Mouse (Mus musculus): ENCODE results near the gene Foxm1.

The Foxm1 gene

DNA sequence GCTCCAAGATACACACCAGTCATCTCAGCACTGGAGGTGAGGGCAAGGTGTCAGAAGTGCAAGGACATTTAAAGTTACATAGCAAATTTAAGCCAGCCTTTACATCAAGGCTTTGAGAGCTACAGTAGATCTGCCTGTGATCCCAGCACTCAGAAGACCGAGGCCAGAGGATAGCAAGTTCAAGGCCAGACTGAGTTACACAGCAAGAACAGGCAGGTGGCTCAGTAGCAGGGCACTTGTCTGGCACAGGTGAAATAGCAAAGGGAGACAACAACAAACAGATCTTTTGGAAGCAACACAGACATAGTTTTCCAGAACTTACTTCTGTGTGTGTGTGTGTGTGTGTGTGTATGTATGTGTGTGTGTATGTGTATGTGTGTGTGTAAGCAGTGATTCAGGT is 55.3 kb downstream of the Foxm1 start:
- in situ Hi-C loops (cut with MboI; ENCODE audit: unreplicated experiment in 2 of 2) = loop anchor here (5.0 to 25.0 kb wide), 2 partner anchors 56 to 856 kb away; partner anchors contain the start of genes Cracr2a (in 1 of the 2), Foxm1 (in 1 of the 2) and Rhno1 (in 1 of the 2)

DNA sequence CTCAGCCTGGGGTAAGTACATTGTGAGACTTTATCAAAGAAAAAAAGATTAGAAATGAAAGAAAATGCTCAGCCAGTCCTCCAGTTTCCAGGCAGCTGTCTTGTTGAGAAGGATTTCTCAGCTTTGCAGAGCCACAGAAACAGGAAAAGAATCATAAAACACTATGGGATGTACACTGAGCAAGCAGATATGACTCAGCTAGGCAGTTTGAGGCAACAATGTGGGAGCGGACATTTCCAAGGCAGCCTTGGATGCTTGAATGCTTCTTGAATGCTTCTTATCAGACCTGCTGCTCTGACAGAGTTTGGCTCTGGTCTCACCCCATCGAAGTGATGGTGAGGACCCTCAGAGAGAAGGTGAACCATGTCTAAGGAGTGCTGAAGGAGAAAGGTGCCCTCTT is 58.3 kb downstream of the Foxm1 start:
- in situ Hi-C loops (cut with MboI; ENCODE audit: unreplicated experiment in 2 of 2) = loop anchor here in 1 of 2 experiments (25.0 kb wide), 1 partner anchor 859 kb away; the partner anchor contains the start of gene Cracr2a

DNA sequence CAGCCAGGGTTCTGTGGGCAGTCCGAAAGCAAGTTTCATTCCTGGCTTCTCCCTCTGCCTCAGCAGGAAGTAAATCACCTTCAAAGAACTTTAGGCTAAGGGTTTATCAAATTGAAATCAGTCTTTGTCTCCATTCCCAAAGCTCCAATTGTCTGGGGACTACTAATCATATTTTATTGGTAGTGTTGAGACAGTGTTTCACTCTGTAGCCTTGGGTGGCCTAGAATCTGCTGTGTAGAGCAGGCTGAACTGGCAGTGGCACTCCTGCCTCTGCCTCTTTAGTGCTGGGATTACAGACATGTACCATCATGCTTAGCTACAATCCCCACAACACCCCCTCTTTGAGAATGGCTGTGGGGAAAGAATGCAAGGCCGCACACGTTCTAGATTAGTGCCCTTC is 58.7 kb downstream of the Foxm1 start:
- in situ Hi-C loops (cut with MboI; ENCODE audit: unreplicated experiment in 2 of 2) = loop anchor here in 1 of 2 experiments (25.0 kb wide), 1 partner anchor 859 kb away; the partner anchor contains the start of gene Cracr2a

DNA sequence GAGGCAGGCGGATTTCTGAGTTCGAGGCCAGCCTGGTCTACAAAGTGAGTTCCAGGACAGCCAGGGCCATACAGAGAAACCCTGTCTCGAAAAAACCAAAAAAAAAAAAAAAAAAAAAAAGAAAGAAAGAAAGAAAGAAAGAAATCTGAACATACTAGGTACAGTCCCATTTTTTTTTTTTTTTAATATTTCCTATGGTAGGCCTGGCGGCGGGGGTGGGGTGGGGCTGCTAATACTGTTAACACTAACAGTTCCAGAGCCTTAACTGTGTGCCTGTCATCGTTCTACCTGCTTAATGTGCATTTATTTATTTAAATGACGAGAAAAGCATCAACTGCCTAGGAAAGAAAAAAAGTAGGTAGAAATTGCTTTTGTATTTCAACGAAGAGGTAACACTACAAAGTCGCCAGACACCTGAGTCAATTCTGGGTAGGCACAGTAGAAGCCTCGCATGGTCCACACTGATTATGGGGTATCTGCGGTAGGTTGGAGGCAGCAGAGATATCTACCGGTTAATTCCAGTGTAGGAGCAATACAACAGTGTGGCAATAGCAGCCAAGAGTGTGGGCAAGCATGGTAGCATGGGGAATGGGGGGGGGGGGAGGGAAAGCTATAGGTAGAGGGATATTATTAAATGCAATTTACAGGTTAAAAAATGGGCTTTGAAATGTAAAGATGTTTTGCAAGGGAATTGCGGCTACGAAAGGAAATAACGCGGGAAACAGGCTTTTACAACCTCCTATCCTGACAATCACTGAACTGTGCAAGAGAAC is 60.9 kb downstream of the Foxm1 start:
- in situ Hi-C loops (cut with MboI; ENCODE audit: unreplicated experiment in 2 of 2) = loop anchor here in 1 of 2 experiments (25.0 kb wide), 1 partner anchor 861 kb away; the partner anchor contains the start of gene Cracr2a

DNA sequence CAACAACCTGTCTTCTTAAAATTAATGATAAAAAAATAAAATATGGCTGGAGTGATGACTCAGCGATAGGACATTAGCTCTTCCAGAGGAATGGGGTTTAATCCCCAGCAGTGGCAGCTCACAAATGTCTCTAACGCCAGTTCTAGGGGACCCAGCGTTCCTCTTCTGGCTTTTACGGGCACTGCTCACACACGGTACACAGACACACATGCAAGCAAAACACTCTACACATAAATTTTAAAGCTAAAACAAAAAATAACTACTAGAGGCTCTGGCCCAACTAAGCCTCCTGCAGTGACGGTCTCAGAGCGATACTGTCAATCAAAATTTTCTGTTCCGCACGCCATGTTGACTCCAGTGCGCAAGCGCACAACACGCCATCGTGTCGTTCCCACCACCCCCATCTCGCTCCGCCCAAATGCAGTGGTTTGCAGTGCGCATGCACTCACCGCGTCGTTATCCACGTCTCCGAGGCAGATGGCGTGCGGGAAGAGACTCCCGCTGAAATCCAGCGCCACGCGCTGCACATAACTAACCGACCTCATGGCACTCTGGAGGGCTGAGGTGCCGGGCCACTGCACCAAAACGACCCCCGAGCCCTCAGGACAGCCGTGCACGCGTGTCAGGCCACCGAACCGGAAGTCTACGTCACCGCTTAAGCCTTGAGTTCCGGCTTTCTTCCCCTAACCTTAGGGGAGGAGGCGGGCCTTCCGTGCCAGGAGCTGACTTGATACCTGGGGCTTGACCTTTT is 61.7 kb downstream of the Foxm1 start, which contains the start of gene Itfg2:
Gene Itfg2, minus strand, starts transcription at position 663 of the 751 bp plus-strand sequence.
- in situ Hi-C loops (cut with MboI; ENCODE audit: unreplicated experiment in 2 of 2) = loop anchor here (25.0 kb wide), 2 partner anchors 413 to 862 kb away; partner anchors contain the start of genes Gm44511 (in 2 of the 2), Klrb1b (in 2 of the 2) and Cracr2a (in 1 of the 2)

DNA sequence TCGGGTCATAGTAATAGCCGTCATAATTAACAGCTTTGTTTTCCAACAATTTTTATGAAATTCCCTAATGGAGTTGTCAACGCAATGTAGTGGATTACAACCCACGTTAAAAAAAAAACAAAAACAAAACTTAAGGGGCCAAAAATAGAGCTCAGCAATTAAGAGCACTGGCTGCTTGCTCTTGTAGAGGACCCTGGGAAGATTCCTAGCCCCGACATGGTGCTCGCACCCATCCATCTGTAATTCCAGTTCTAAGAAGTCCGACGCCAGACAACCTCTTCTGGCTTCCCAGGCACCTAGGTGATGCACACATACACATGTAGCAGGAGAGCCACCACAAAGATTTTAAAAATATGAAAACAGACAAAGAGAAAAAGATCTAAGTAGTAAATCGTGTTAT is 62.3 kb downstream of the Foxm1 start:
- in situ Hi-C loops (cut with MboI; ENCODE audit: unreplicated experiment in 2 of 2) = loop anchor here (25.0 kb wide), 1 partner anchor 412 kb away; the partner anchor contains the start of genes Gm44511 (in 2 of the 2) and Klrb1b (in 2 of the 2)
